Comparison of ENCODE assay signal across 23 mouse cellular contexts in the genomic region with DNA sequence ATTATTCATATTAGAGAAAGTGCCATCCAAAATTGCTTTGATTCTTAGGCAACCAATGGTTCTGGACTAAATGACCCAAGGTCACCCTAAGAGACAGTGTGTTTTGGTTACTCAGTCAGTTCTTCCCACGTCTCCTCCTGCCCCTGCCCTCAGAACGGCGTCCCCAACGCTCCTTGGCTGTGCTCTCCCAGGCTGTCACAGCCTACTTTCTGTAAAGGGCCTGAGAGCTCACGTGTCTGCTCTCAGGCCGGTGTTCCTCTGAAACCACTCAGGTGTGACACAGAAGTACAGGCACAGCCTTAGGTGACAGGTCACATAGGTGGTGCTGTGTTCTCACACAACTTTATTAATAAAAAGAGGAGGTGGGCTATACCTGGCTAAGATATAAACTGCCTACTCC.
"Had no signal": no experiment of that assay in that cellular context is flagged by ENCODE, and none has a peak within 500 bp of the region (broad histone marks: within the 10 kb centered on the region; RNA-seq: fewer than 3 reads in every experiment).

No protein-coding gene starts in this region.

- H3K27me3 ChIP-seq: intestine, embryonic 15.5 days; limb, embryonic 13.5 days; liver, embryonic 15.5 days; lung, embryonic 15.5 days; midbrain, embryonic 13.5 days; neural tube, embryonic 13.5 days; stomach, embryonic 15.5 days had no signal

- H3K27ac ChIP-seq: intestine, embryonic 15.5 days; left cerebral cortex, adult 2 months; limb, embryonic 13.5 days; liver, embryonic 12.5 days; liver, embryonic 15.5 days; lung, embryonic 15.5 days; midbrain, embryonic 10.5 days; midbrain, embryonic 13.5 days; neural tube, embryonic 13.5 days; stomach, embryonic 15.5 days had no signal

- H3K4me1 ChIP-seq: intestine, embryonic 15.5 days had no signal

- ATAC-seq: intestine, embryonic 15.5 days; liver, embryonic 12.5 days; midbrain, embryonic 13.5 days; midbrain, embryonic 16.5 days had no signal

- DNase-seq: layer of hippocampus, postnatal 36 days; liver; lung, adult 18-20 months; lung, postnatal 10 days; lung, postnatal 36 days; retina, postnatal 1 day; right cerebral cortex, postnatal 25 days; spleen, adult 18-20 months; thymus, adult 18-20 months; thymus, postnatal 36 days had no signal

- H3K9me3 ChIP-seq: intestine, embryonic 15.5 days; limb, embryonic 13.5 days; liver, embryonic 12.5 days; liver, embryonic 15.5 days; lung, embryonic 15.5 days; midbrain, embryonic 10.5 days; midbrain, embryonic 13.5 days; neural tube, embryonic 13.5 days; stomach, embryonic 15.5 days had no signal

- H3K4me3 ChIP-seq: intestine, embryonic 15.5 days; left cerebral cortex, adult 2 months; limb, embryonic 13.5 days; liver, embryonic 12.5 days; liver, embryonic 15.5 days; lung, embryonic 15.5 days; megakaryocyte, embryonic 14.5 days; midbrain, embryonic 10.5 days; midbrain, embryonic 13.5 days; myocyte; neural tube, embryonic 13.5 days; stomach, embryonic 15.5 days had no signal

- H3K9ac ChIP-seq: intestine, embryonic 15.5 days; limb, embryonic 13.5 days; liver, embryonic 12.5 days; liver, embryonic 15.5 days; lung, embryonic 15.5 days; midbrain, embryonic 13.5 days; neural tube, embryonic 13.5 days; stomach, embryonic 15.5 days had no signal

- H3K4me2 ChIP-seq: intestine, embryonic 15.5 days; limb, embryonic 13.5 days; liver, embryonic 12.5 days; liver, embryonic 15.5 days; lung, embryonic 15.5 days; midbrain, embryonic 13.5 days; neural tube, embryonic 13.5 days; stomach, embryonic 15.5 days had no signal
